Mouse (Mus musculus) heart, adult 2 months (tissue): ENCODE measurements around the gene Rchy1.

Experiments used
- CTCF ChIP-seq: fragments of 200-600 bp; IDR thresholded peaks from 2 replicates; pipeline ENCODE4 v1.8.1; 2022; ENCODE audit warnings: antibody characterized with exemption, mild to moderate bottlenecking, moderate library complexity
- POLR2A ChIP-seq: fragments of 200-500 bp; IDR thresholded peaks from 2 replicates; pipeline ENCODE4 v1.6.1; 2011; ENCODE audit warnings: mild to moderate bottlenecking, low read depth, low read length, control low read depth; ENCODE audit not compliant: insufficient read depth

GRCm38 (mm10) chr5:91977397-91977770 is 14.5 kb upstream of the Rchy1 start:
- TF ChIP-seq CTCF = no peak
- TF ChIP-seq POLR2A = no peak
